Mouse (Mus musculus) midbrain, embryonic 16.5 days (tissue): ENCODE data around the gene Nkain2. TPM values are rescaled to one million over a fixed set of nuclear protein-coding genes. Genes with fewer than 3 reads are reported as not detected.

ENCODE experiments used
- ATAC-seq: fragments of 200-750 bp; cut with Nextera tagmentation; 2 replicates; pipeline ENCODE4 v1.8.0; 2017; ENCODE audit warnings: moderate TSS enrichment
- H3K27ac ChIP-seq: fragments of 300-500 bp; sonication (generic); 2 replicates; pipeline ENCODE4 v1.5.1; 2014; ENCODE audit warnings: mild to moderate bottlenecking, low read length, mixed read lengths
- H3K27me3 ChIP-seq: fragments of 300-500 bp; sonication (generic); 2 replicates; pipeline ENCODE4 v1.6.1; 2014; ENCODE audit warnings: low read depth, low read length, mixed read lengths; ENCODE audit not compliant: control insufficient read depth, insufficient read depth
- H3K36me3 ChIP-seq: fragments of 300-500 bp; sonication (generic); 2 replicates; pipeline ENCODE4 v1.6.1; 2014; ENCODE audit warnings: mild to moderate bottlenecking, low read length, moderate library complexity, mixed read lengths; ENCODE audit not compliant: control insufficient read depth, insufficient read depth
- H3K4me1 ChIP-seq: fragments of 300-500 bp; sonication (generic); 2 replicates; pipeline ENCODE4 v1.6.1; 2014; ENCODE audit warnings: mild to moderate bottlenecking, low read length, mixed read lengths; ENCODE audit not compliant: control insufficient read depth, insufficient read depth
- H3K4me2 ChIP-seq: fragments of 300-500 bp; sonication (generic); 2 replicates; pipeline ENCODE4 v1.6.1; 2014; ENCODE audit warnings: mild to moderate bottlenecking, low read length, mixed read lengths
- H3K4me3 ChIP-seq: fragments of 300-500 bp; sonication (generic); 2 replicates; pipeline ENCODE4 v1.5.1; 2014; ENCODE audit warnings: low read depth, mild to moderate bottlenecking, low read length, moderate library complexity, mixed read lengths
- H3K9ac ChIP-seq: fragments of 300-500 bp; sonication (generic); 2 replicates; pipeline ENCODE4 v1.6.1; 2014; ENCODE audit warnings: low read depth, low read length, mixed read lengths
- H3K9me3 ChIP-seq: fragments of 300-500 bp; sonication (generic); replicated peaks from 2 replicates; pipeline ENCODE4 v1.6.1; 2014; ENCODE audit warnings: mild to moderate bottlenecking, low read length, mixed read lengths; ENCODE audit not compliant: control insufficient read depth, poor library complexity, severe bottlenecking
- WGBS: fragments of 180-500 bp; shearing (Covaris S2); extraction: QIAGEN DNeasy Blood & Tissue Kit; methylation state at CpG from one replicate; pipeline ENCODE4 v1.1.7; 2014; 5-methylcytosine and 5-hydroxymethylcytosine counted together
- polyA plus RNA-seq: library from polyadenylated mRNA; unstranded; fragments of >200 nt; fragmentation: Nextera tagmentation; extraction: Ambion mirVana; gene quantifications from 2 replicates; pipeline ENCODE4 v1.2.1, GENCODE M21; 2015

Nkain2 gene
- polyA plus RNA-seq, 1 experiment from 2014 or later, result 15.2 TPM

DNA sequence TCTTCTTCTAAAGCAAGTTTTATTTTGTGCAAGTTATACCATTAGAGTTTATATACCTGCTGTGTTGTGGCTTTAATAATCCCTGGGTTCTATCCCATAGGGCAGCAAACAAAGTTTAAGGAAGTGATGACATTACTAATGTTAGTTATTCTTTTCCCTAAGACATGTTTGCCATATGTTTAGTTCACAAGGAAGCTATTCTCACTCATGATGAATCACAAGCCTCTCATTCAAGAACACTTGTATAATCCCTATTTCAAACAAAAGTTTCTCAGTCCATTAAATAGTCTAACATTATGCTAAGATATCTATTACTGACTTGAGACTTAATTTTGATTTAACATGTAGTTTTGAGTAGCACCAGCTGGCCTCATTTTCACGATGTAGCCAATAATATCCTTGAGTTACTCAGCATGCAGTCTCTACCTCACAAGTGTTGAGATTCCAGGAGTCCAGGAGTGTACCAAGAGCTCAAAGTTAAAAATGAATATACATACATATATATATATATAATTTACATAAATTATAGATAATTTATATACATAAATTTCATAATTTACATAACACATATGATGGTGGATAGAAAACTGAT is 395.6 kb downstream of the Nkain2 start:
- Histone ChIP-seq H3K27me3 (no peaks in the 10 kb centered on the region), H3K4me1 (no peaks in the 10 kb centered on the region), H3K9ac (no peak overlapping the region), H3K9me3 (no peaks in the 10 kb centered on the region), H3K4me3 (no peak overlapping the region), H3K4me2 (no peak overlapping the region), H3K27ac (no peak overlapping the region), H3K36me3 (no peaks in the 10 kb centered on the region)
- ATAC-seq, result no peak
- 81% methylated on average over 1 of the region's 1 CpGs for WGBS

DNA sequence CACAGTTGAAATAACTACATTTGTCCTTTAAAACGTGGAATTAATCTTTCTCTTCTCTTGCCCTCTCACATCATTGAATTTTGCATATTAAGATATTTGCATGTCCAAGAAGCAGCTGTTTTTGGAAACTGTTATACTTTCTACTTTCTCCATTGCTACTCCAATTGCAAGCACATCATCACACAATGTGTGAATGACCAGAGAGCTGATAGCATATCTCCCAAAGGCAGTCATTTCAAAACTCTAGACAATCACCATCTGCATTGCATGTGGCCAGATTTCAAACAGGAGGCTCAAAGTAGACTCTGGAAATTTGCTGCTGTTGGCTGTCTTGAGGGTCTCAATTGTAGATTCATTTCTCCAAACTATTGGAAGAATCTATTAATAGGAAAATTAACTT is 396.7 kb downstream of the Nkain2 start:
- no peak overlapping the region for H3K27ac ChIP-seq
- H3K4me1 ChIP-seq, result no peaks in the 10 kb centered on the region
- H3K27me3 ChIP-seq, result no peaks in the 10 kb centered on the region
- ATAC-seq, result no peak
- H3K36me3 ChIP-seq, result no peaks in the 10 kb centered on the region
- WGBS, result 74% methylated on average over 1 of the region's 1 CpGs
- H3K4me3 ChIP-seq, result no peak overlapping the region
- no peaks in the 10 kb centered on the region for H3K9me3 ChIP-seq
- no peak overlapping the region for H3K9ac ChIP-seq
- H3K4me2 ChIP-seq, result no peak overlapping the region

DNA sequence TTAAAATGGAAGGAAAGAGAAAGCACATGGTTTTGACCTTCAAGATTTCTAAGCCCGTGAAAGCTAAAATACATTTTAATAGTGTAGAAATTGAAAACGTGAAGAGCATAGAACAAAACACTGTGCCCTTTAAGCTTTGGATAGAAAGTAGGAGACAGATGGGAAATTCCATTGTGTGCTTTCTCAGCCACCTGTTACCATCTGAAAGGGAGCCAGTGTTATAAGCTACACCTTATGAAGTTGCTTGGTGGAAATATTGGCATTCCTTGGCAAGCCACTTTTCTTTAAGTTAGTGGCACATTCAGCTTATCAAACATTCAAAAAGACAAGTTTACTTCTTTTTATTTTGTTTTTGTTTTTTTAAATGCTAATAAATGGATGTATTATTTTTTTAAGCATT is 427.5 kb downstream of the Nkain2 start:
- Histone ChIP-seq H3K4me2 (no peak overlapping the region), H3K4me1 (no peaks in the 10 kb centered on the region), H3K27me3 (no peaks in the 10 kb centered on the region), H3K9ac (no peak overlapping the region), H3K4me3 (no peak overlapping the region), H3K36me3 (no peaks in the 10 kb centered on the region), H3K27ac (no peak overlapping the region), H3K9me3 (no peaks in the 10 kb centered on the region)
- WGBS, result 54% methylated on average over 2 of the region's 2 CpGs
- no peak for ATAC-seq

DNA sequence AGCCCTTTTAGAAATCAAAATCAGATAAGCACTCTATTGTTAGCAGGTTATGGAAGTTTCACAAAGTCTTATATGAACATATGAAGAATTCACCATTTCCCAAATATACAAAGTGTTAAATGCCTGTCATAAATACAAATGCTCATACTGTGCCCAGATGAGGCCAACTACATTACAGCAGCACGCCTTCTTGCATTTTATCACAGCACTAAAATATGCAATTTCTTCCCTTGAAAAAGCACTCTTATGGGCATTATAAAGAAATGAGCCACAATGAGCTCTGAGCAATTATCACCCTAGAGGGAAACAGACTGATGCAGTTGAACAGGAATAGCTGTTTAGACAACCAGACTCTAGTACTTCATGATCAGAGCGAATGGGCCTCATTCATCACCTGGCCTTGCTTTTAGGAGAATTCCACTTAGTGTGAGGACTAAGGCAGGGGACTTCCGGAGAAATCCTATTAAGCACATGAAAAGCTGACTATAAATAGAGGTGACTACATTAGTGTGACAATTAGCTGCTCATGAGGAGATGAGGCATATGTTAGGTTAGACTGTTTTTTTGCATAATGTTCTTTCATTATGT is 450.2 kb downstream of the Nkain2 start:
- ATAC-seq, result no peak
- Histone ChIP-seq H3K27ac (no peak overlapping the region), H3K4me3 (no peak overlapping the region), H3K27me3 (no peaks in the 10 kb centered on the region), H3K36me3 (no peaks in the 10 kb centered on the region), H3K9ac (no peak overlapping the region), H3K9me3 (no peaks in the 10 kb centered on the region), H3K4me2 (no peak overlapping the region), H3K4me1 (no peaks in the 10 kb centered on the region)
- 77% methylated on average over 3 of the region's 3 CpGs for WGBS

DNA sequence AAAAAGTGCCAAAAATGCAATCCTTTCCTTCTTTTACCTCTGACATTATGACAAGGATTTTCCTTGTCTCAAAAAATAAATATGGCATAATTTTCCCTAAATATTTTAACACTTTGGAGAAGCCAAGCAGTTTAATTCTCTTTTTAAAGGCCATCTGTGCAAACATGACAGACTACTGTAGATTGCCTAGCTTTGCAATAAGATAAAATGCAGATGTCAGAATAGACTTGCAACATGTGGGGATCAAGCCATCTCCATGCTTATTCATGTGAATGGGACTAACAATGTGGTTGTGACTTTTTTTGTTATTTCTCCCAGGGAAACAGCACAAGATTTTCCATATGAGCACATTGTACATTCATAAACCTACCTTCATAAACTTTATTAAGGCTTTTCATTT is 476.0 kb downstream of the Nkain2 start:
- no peaks in the 10 kb centered on the region for H3K27me3 ChIP-seq
- no peaks in the 10 kb centered on the region for H3K36me3 ChIP-seq
- H3K9ac ChIP-seq, result no peak overlapping the region
- no peak overlapping the region for H3K27ac ChIP-seq
- H3K4me3 ChIP-seq, result no peak overlapping the region
- ATAC-seq, result no peak
- no peak overlapping the region for H3K4me2 ChIP-seq
- H3K4me1 ChIP-seq, result no peaks in the 10 kb centered on the region
- H3K9me3 ChIP-seq, result no peaks in the 10 kb centered on the region

DNA sequence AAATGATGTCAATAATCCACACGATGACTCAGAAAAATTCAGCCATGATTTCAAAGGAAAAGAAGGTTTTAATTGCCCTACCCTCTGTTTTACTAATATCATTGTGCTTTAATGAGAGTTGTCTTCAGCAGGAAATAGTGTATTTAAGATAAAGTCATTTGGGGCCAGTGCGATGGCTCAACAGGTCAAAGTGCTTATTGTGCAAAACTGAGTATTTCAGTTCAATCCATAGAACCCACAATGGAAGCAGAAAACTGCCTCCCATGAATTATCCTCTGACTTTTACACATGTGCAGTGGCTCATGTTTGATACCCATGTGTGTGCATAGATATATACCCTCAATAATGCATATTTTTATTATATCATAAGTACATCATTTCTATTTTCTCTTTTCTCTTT is 478.9 kb downstream of the Nkain2 start:
- Histone ChIP-seq H3K4me2 (no peak overlapping the region), H3K27ac (no peak overlapping the region), H3K9me3 (no peaks in the 10 kb centered on the region), H3K36me3 (no peaks in the 10 kb centered on the region), H3K27me3 (no peaks in the 10 kb centered on the region), H3K9ac (no peak overlapping the region), H3K4me1 (no peaks in the 10 kb centered on the region), H3K4me3 (no peak overlapping the region)
- ATAC-seq, result no peak
- 85% methylated on average over 2 of the region's 2 CpGs for WGBS

DNA sequence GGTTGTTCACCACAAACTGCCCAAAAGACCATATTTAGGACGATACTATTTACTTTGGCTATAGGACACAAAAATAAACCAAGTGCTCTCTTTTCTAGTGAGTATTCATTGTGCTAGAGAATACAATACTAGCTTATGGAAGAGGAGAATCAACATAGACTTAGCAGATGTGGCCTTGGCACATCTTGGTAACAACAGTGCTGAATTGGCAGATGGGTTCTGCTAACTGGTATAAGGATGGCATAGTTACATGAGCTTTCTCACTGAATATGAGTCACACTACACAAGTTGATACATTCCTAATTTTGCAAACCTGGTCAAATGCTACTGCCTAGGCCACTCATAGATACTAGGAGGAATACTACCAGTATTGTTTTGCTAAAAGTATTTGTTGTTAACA is 489.3 kb downstream of the Nkain2 start:
- 83% methylated on average over 1 of the region's 1 CpGs for WGBS
- no peak overlapping the region for H3K4me3 ChIP-seq
- no peaks in the 10 kb centered on the region for H3K9me3 ChIP-seq
- H3K27ac ChIP-seq, result no peak overlapping the region
- H3K36me3 ChIP-seq, result no peaks in the 10 kb centered on the region
- H3K9ac ChIP-seq, result no peak overlapping the region
- no peak for ATAC-seq
- no peaks in the 10 kb centered on the region for H3K4me1 ChIP-seq
- no peaks in the 10 kb centered on the region for H3K27me3 ChIP-seq
- no peak overlapping the region for H3K4me2 ChIP-seq

DNA sequence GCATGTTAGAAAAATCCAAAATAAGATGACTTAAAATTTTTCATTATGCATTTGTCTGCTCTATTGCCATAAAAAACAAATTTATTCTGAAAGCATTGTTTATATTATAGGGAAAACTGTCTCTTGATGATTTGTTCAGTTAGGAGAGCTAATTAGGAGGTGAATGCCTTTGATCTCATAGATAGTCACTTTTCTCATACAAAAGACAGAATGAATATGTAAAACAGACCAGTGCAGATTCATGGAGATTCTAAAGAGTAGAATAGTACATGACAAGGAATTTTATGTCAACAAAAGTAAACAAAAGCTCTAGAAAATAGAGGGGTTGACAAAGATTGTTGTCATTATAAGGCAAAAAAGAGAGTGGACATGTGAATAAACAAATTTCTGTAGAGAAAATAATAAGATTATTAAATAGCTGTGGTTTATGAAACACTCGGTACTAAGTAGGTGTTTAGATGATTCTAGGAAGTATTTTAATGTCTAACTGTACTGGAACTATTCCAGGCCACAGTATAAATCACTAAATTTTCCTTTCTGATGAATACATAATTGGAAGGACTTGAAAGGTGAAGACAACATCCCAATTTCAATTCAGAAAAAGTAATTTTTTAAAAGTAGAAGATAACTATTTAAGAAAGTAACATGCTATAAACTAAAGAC is 496.3 kb downstream of the Nkain2 start:
- WGBS, result 83% methylated on average over 1 of the region's 1 CpGs
- Histone ChIP-seq H3K27ac (no peak overlapping the region), H3K4me2 (no peak overlapping the region), H3K4me1 (no peaks in the 10 kb centered on the region), H3K36me3 (no peaks in the 10 kb centered on the region), H3K9ac (no peak overlapping the region), H3K9me3 (no peaks in the 10 kb centered on the region), H3K27me3 (no peaks in the 10 kb centered on the region), H3K4me3 (no peak overlapping the region)
- ATAC-seq, result no peak

DNA sequence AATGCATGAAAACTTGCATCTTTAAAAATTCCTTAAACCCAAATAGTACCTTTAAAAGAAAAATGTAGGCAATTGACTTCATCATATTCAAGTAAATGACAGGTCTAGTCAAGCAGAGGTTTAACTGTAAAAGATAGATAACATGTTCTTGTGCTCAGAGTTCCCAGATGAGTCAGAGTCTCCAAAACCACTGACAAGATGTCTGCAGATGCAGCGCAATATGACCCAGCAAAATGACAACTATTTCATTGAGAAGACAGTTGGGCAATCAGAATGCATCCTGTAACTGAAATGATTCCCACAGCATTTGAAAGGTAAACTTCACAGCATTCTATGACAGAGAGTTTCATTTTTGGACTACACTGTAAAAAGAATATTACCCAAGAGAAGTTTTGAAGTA is 496.9 kb downstream of the Nkain2 start:
- Histone ChIP-seq H3K36me3 (no peaks in the 10 kb centered on the region), H3K27ac (no peak overlapping the region), H3K27me3 (no peaks in the 10 kb centered on the region), H3K9me3 (no peaks in the 10 kb centered on the region), H3K4me3 (no peak overlapping the region), H3K4me2 (no peak overlapping the region), H3K4me1 (no peaks in the 10 kb centered on the region), H3K9ac (no peak overlapping the region)
- WGBS, result 91% methylated on average over 1 of the region's 1 CpGs
- no peak for ATAC-seq
